Mouse (Mus musculus): ENCODE measurements at regions not wholly inside any gene's neighbourhood (a gene's known extent, or its start where the extent isn't known, plus 50 kb on each side); places are given as distances from the start of the nearest gene placed in this dataset.

GRCm38 (mm10) chr14:73952511-73952910 is 291.5 kb downstream of the Gm21750 start:
- DNase-seq (ENCODE audit: low read depth, low spot score): no peak

- DNase-seq (ENCODE audit: low read depth, low spot score): no peak
Measured at GRCm38 (mm10) chr14:73978694-73979093, 317.7 kb downstream of the Gm21750 start.

- no peak for DNase-seq (ENCODE audit: low read depth, low spot score)
Measured at GRCm38 (mm10) chr14:73996229-73996628, 335.2 kb downstream of the Gm21750 start.

- DNase-seq (ENCODE audit: low read depth, low spot score): no peak
Measured at GRCm38 (mm10) chr14:73997796-73998195, 336.8 kb downstream of the Gm21750 start.

- DNase-seq (ENCODE audit: low read depth, low spot score): no peak
Measured at GRCm38 (mm10) chr14:73999409-73999909, 338.4 kb downstream of the Gm21750 start.

GRCm38 (mm10) chr14:74006911-74007310 is 345.9 kb downstream of the Gm21750 start:
- DNase-seq (ENCODE audit: low read depth, low spot score): no peak

- DNase-seq (ENCODE audit: low read depth, low spot score): no peak
Measured at GRCm38 (mm10) chr14:74011555-74011954, 350.5 kb downstream of the Gm21750 start.

GRCm38 (mm10) chr14:74019421-74019820 is 358.4 kb downstream of the Gm21750 start:
- DNase-seq (ENCODE audit: low read depth, low spot score): no peak

- no peak for DNase-seq (ENCODE audit: low read depth, low spot score)
Measured at GRCm38 (mm10) chr14:74047009-74047694, 386.1 kb downstream of the Gm21750 start.

- no peak for DNase-seq (ENCODE audit: low read depth, low spot score)
Measured at GRCm38 (mm10) chr14:74047695-74048280, 386.8 kb downstream of the Gm21750 start.

GRCm38 (mm10) chr14:74048386-74048785 is 387.4 kb downstream of the Gm21750 start:
- peak; percentile 64 for DNase-seq (ENCODE audit: low read depth, low spot score)

- peak; percentile 7 for DNase-seq (ENCODE audit: low read depth, low spot score)
Measured at GRCm38 (mm10) chr14:74066051-74066450, 405.0 kb downstream of the Gm21750 start.

- DNase-seq (ENCODE audit: low read depth, low spot score): no peak
Measured at GRCm38 (mm10) chr14:74093016-74093415, 432.0 kb downstream of the Gm21750 start.

GRCm38 (mm10) chr14:74099696-74100095 is 438.7 kb downstream of the Gm21750 start:
- DNase-seq (ENCODE audit: low read depth, low spot score): peak; percentile 70

GRCm38 (mm10) chr14:74112603-74113002 is 451.6 kb downstream of the Gm21750 start:
- DNase-seq (ENCODE audit: low read depth, low spot score): no peak

GRCm38 (mm10) chr14:74113116-74113515 is 452.1 kb downstream of the Gm21750 start:
- no peak for DNase-seq (ENCODE audit: low read depth, low spot score)

GRCm38 (mm10) chr14:74113556-74113955 is 452.5 kb downstream of the Gm21750 start:
- DNase-seq (ENCODE audit: low read depth, low spot score): no peak

- DNase-seq (ENCODE audit: low read depth, low spot score): no peak
Measured at GRCm38 (mm10) chr14:74117686-74118085, 456.7 kb downstream of the Gm21750 start.

GRCm38 (mm10) chr14:74145202-74145700 is 484.2 kb downstream of the Gm21750 start:
- no peak for DNase-seq (ENCODE audit: low read depth, low spot score)

- DNase-seq (ENCODE audit: low read depth, low spot score): no peak
Measured at GRCm38 (mm10) chr14:74166221-74166620, 474.4 kb upstream of the Htr2a start.

- DNase-seq (ENCODE audit: low read depth, low spot score): peak; percentile 79
Measured at GRCm38 (mm10) chr14:74169131-74169875, 471.3 kb upstream of the Htr2a start.

- no peak for DNase-seq (ENCODE audit: low read depth, low spot score)
Measured at GRCm38 (mm10) chr14:74180066-74180465, 460.6 kb upstream of the Htr2a start.
